Mouse (Mus musculus): ENCODE measurements around the gene Msi2.

DNA sequence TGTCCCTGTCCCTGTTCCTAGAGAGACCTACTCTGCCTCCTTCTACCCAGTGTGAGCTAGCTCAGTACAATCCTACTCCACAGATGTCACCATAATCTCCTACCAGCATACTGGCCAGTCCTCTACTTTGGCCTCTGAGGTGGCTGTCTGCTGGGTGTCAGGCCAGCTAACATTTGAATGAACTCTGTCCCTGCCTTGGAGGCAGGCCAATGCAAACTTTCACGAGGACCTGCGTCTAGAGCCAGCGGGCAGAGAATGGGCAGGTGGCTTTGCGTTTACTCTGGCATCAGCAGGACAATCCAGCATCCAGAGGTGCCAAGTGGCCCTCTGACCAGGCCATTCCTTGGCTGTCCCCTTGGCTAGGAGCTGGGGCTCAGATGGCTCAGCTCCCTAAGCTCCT lies 331.4 kb downstream of the Msi2 start:
- TF ChIP-seq GATA1 (IDR thresholded peaks at IDR 0.05; ENCODE audit: borderline replicate concordance, low read length) (no peak), FLI1 (IDR thresholded peaks at IDR 0.05; ENCODE audit: low read length) (no peak)
